Mouse (Mus musculus) intestine, embryonic 14.5 days (tissue): ENCODE measurements at regions not wholly inside any gene's neighbourhood (a gene's known extent, or its start where the extent isn't known, plus 50 kb on each side); places are given as distances from the start of the nearest gene placed in this dataset.

Experiments
- ATAC-seq: fragments of 200-750 bp; cut with Nextera tagmentation; replicated peaks from 2 replicates; pipeline ENCODE4 v1.8.0; 2017; ENCODE audit warnings: low read depth, moderate number of reproducible peaks, moderate TSS enrichment, moderate library complexity; ENCODE audit not compliant: low FRiP score, low TSS enrichment
- DNase-seq: peaks from one replicate; pipeline ENCODE4 v3.0.0-alpha.2; 2018; ENCODE audit warnings: low spot score
- H3K27ac ChIP-seq: fragments of 300-500 bp; sonication (generic); 2 replicates; pipeline ENCODE4 v1.5.1; 2014; ENCODE audit warnings: low read depth, mild to moderate bottlenecking, control low read depth
- H3K27me3 ChIP-seq: fragments of 300-500 bp; sonication (generic); replicated peaks from 2 replicates; pipeline ENCODE4 v1.6.1; 2014; ENCODE audit warnings: low read length, control low read depth; ENCODE audit not compliant: control insufficient read depth, insufficient read depth
- H3K36me3 ChIP-seq: fragments of 300-500 bp; sonication (generic); 2 replicates; pipeline ENCODE4 v1.6.1; 2014; ENCODE audit warnings: low read length, control low read depth; ENCODE audit not compliant: control insufficient read depth, insufficient read depth
- H3K4me1 ChIP-seq: fragments of 300-500 bp; sonication (generic); replicated peaks from 2 replicates; pipeline ENCODE4 v1.6.1; 2014; ENCODE audit warnings: low read length, control low read depth, mixed read lengths; ENCODE audit not compliant: control insufficient read depth, insufficient read depth
- H3K4me2 ChIP-seq: fragments of 300-500 bp; sonication (generic); 2 replicates; pipeline ENCODE4 v1.6.1; 2014; ENCODE audit warnings: low read length
- H3K4me3 ChIP-seq: fragments of 300-500 bp; sonication (generic); 2 replicates; pipeline ENCODE4 v1.5.1; 2014; ENCODE audit warnings: low read depth, low read length, control low read depth, mixed read lengths
- H3K9ac ChIP-seq: fragments of 300-500 bp; sonication (generic); 2 replicates; pipeline ENCODE4 v1.6.1; 2014; ENCODE audit warnings: mild to moderate bottlenecking, low read length
- H3K9me3 ChIP-seq: fragments of 300-500 bp; sonication (generic); 2 replicates; pipeline ENCODE4 v1.6.1; 2016; ENCODE audit warnings: low read length, control low read depth; ENCODE audit not compliant: control insufficient read depth
- WGBS: fragments of 180-500 bp; shearing (Covaris S2); extraction: QIAGEN DNeasy Blood & Tissue Kit; methylation state at CpG from one replicate; pipeline ENCODE4 v1.1.7; 2014; 5-methylcytosine and 5-hydroxymethylcytosine counted together

- 68% methylated on average over 7 of the region's 7 CpGs for WGBS
- Histone ChIP-seq H3K9ac (no peak overlapping the region), H3K27ac (no peak overlapping the region), H3K9me3 (no peaks in the 10 kb centered on the region), H3K4me3 (no peak overlapping the region), H3K27me3 (no peaks in the 10 kb centered on the region), H3K36me3 (no peaks in the 10 kb centered on the region), H3K4me2 (no peak overlapping the region), H3K4me1 (no peaks in the 10 kb centered on the region)
- ATAC-seq (no peak), DNase-seq (no peak)
Measured at GRCm38 (mm10) chr4:53327382-53328165, 112.6 kb upstream of the Slc44a1 start.

DNA sequence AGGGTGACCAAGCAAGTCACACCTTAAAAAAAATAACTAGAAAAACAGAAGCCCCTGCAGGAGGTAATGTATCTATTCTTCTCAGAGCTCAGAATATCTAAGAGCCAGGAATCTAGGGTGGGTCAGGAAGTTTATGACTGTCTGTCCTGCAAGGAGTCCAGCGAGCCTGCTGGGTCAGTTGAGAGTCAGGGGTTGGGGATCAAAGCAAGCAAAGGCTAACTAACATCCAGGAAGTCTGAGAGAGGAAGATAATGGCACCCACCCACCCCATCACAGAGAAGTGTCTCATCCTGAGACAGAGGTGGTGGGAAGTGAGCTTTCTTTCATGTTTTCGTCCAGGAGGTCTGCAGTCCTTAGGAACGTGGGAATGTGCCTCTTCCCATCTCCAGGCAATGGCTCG lies 116.4 kb upstream of the Slc44a1 start:
- Histone ChIP-seq H3K4me2 (no peak overlapping the region), H3K27me3 (no peaks in the 10 kb centered on the region), H3K9ac (no peak overlapping the region), H3K36me3 (no peaks in the 10 kb centered on the region), H3K27ac (no peak overlapping the region), H3K4me3 (no peak overlapping the region), H3K4me1 (no peaks in the 10 kb centered on the region), H3K9me3 (no peaks in the 10 kb centered on the region)
- 62% methylated on average over 4 of the region's 4 CpGs for WGBS
- no peak for ATAC-seq
- no peak for DNase-seq

GRCm38 (mm10) chr4:53323195-53323594 lies 117.0 kb upstream of the Slc44a1 start:
- Histone ChIP-seq H3K9me3 (no peaks in the 10 kb centered on the region), H3K4me3 (no peak overlapping the region), H3K27ac (no peak overlapping the region), H3K9ac (no peak overlapping the region), H3K36me3 (no peaks in the 10 kb centered on the region), H3K4me1 (no peaks in the 10 kb centered on the region), H3K27me3 (no peaks in the 10 kb centered on the region), H3K4me2 (no peak overlapping the region)
- WGBS, result 72% methylated on average over 3 of the region's 3 CpGs
- DNase-seq, result no peak
- ATAC-seq, result no peak

- no peaks in the 10 kb centered on the region for H3K36me3 ChIP-seq
- H3K27ac ChIP-seq, result no peak overlapping the region
- DNase-seq, result no peak
- 85% methylated on average over 5 of the region's 5 CpGs for WGBS
- no peak for ATAC-seq
- no peaks in the 10 kb centered on the region for H3K4me1 ChIP-seq
- no peak overlapping the region for H3K4me2 ChIP-seq
- no peak overlapping the region for H3K4me3 ChIP-seq
- no peaks in the 10 kb centered on the region for H3K9me3 ChIP-seq
- H3K9ac ChIP-seq, result no peak overlapping the region
- H3K27me3 ChIP-seq, result no peaks in the 10 kb centered on the region
Measured at GRCm38 (mm10) chr4:53322484-53322883, 117.7 kb upstream of the Slc44a1 start.

- H3K9me3 ChIP-seq, result no peaks in the 10 kb centered on the region
- DNase-seq (no peak), ATAC-seq (no peak)
Measured at GRCm38 (mm10) chr4:53320735-53321449, 119.3 kb upstream of the Slc44a1 start.

GRCm38 (mm10) chr4:53319051-53319450 lies 121.2 kb upstream of the Slc44a1 start:
- no peak overlapping the region for H3K4me2 ChIP-seq
- no peak for ATAC-seq
- no peak for DNase-seq
- no peaks in the 10 kb centered on the region for H3K36me3 ChIP-seq
- no peaks in the 10 kb centered on the region for H3K27me3 ChIP-seq
- peaks cover 12% of the 10 kb centered on the region for H3K4me1 ChIP-seq
- no peak overlapping the region for H3K9ac ChIP-seq
- no peak overlapping the region for H3K27ac ChIP-seq
- WGBS, result 86% methylated on average over 4 of the region's 4 CpGs
- H3K9me3 ChIP-seq, result no peaks in the 10 kb centered on the region
- H3K4me3 ChIP-seq, result no peak overlapping the region

More at GRCm38 (mm10) chr4:53320735-53321449, 119.3 kb upstream of the Slc44a1 start:
- H3K27me3 ChIP-seq, result no peaks in the 10 kb centered on the region
- H3K4me1 ChIP-seq, result peaks cover 5% of the 10 kb centered on the region
- H3K9ac ChIP-seq, result no peak overlapping the region
- H3K4me3 ChIP-seq, result no peak overlapping the region
- no peaks in the 10 kb centered on the region for H3K36me3 ChIP-seq
- H3K4me2 ChIP-seq, result no peak overlapping the region
- no peak overlapping the region for H3K27ac ChIP-seq
- 88% methylated on average over 6 of the region's 6 CpGs for WGBS

- Histone ChIP-seq H3K4me2 (no peak overlapping the region), H3K36me3 (no peaks in the 10 kb centered on the region), H3K27ac (no peak overlapping the region), H3K9me3 (no peaks in the 10 kb centered on the region), H3K27me3 (no peaks in the 10 kb centered on the region), H3K9ac (no peak overlapping the region), H3K4me1 (peaks cover 12% of the 10 kb centered on the region), H3K4me3 (no peak overlapping the region)
- WGBS, result 74% methylated on average over 6 of the region's 6 CpGs
- no peak for ATAC-seq
- no peak for DNase-seq
Measured at GRCm38 (mm10) chr4:53318181-53318580, 122.0 kb upstream of the Slc44a1 start.

GRCm38 (mm10) chr4:53317453-53317824 lies 122.8 kb upstream of the Slc44a1 start:
- H3K4me2 ChIP-seq, result no peak overlapping the region
- no peak overlapping the region for H3K27ac ChIP-seq
- no peaks in the 10 kb centered on the region for H3K36me3 ChIP-seq
- no peak for DNase-seq
- no peaks in the 10 kb centered on the region for H3K9me3 ChIP-seq
- no peaks in the 10 kb centered on the region for H3K27me3 ChIP-seq
- no peak overlapping the region for H3K4me3 ChIP-seq
- 80% methylated on average over 7 of the region's 7 CpGs for WGBS
- no peak for ATAC-seq
- no peak overlapping the region for H3K9ac ChIP-seq
- H3K4me1 ChIP-seq, result peaks cover 12% of the 10 kb centered on the region
